Mouse (Mus musculus) frontal cortex, adult (tissue): ENCODE data around the gene Pitpnm2.

Experiments used
- ATAC-seq: cut with Nextera tagmentation; 2 replicates; pipeline ENCODE4 v1.9.2; 2017; ENCODE audit warnings: mild to moderate bottlenecking, moderate library complexity, mixed read lengths; ENCODE audit not compliant: low TSS enrichment

The Pitpnm2 gene

GRCm38 (mm10) chr5:124149028-124149427, 100.5 kb downstream of the Pitpnm2 start:
- peak; percentile 32; the same call in 1 of the 2 replicates for ATAC-seq

GRCm38 (mm10) chr5:124138066-124138465, 111.5 kb downstream of the Pitpnm2 start:
- no peak for ATAC-seq

- no peak for ATAC-seq
Measured at GRCm38 (mm10) chr5:124134261-124134660, 115.3 kb downstream of the Pitpnm2 start.

- no peak for ATAC-seq
Measured at GRCm38 (mm10) chr5:124125093-124125492, 124.5 kb downstream of the Pitpnm2 start.

GRCm38 (mm10) chr5:124122357-124122756, 127.2 kb downstream of the Pitpnm2 start:
- ATAC-seq: no peak

- no peak for ATAC-seq
Measured at GRCm38 (mm10) chr5:124119204-124119603, 130.4 kb downstream of the Pitpnm2 start.

- ATAC-seq: peak; percentile 4; the same call in 1 of the 2 replicates
Measured at GRCm38 (mm10) chr5:124115990-124116845, 133.3 kb downstream of the Pitpnm2 start, which contains the start of gene Arl6ip4. Arl6ip4 (plus strand) TSS chr5:124116089.

- no peak for ATAC-seq
Measured at GRCm38 (mm10) chr5:124115531-124115930, 134.0 kb downstream of the Pitpnm2 start.

- no peak for ATAC-seq
Measured at GRCm38 (mm10) chr5:124114276-124115025, 135.1 kb downstream of the Pitpnm2 start.

- ATAC-seq: peak; percentile 28
Measured at GRCm38 (mm10) chr5:124113030-124113429, 136.5 kb downstream of the Pitpnm2 start.

GRCm38 (mm10) chr5:124112531-124112930, 137.0 kb downstream of the Pitpnm2 start:
- no peak for ATAC-seq

- ATAC-seq: peak; percentile 78
Measured at GRCm38 (mm10) chr5:124111742-124112497, 137.6 kb downstream of the Pitpnm2 start, which contains the start of gene Ogfod2. Ogfod2 (plus strand) TSS chr5:124112297.

- no peak for ATAC-seq
Measured at GRCm38 (mm10) chr5:124111077-124111741, 138.4 kb downstream of the Pitpnm2 start.

- ATAC-seq: no peak
Measured at GRCm38 (mm10) chr5:124103552-124103951, 146.0 kb downstream of the Pitpnm2 start.

GRCm38 (mm10) chr5:124103020-124103419, 146.5 kb downstream of the Pitpnm2 start:
- no peak for ATAC-seq

GRCm38 (mm10) chr5:124102326-124102725, 147.2 kb downstream of the Pitpnm2 start:
- ATAC-seq: no peak

- ATAC-seq: no peak
Measured at GRCm38 (mm10) chr5:124100128-124101044, 149.2 kb downstream of the Pitpnm2 start.

- no peak for ATAC-seq
Measured at GRCm38 (mm10) chr5:124098923-124099322, 150.6 kb downstream of the Pitpnm2 start.

- ATAC-seq: peak; percentile 82
Measured at GRCm38 (mm10) chr5:124095596-124096232, 153.8 kb downstream of the Pitpnm2 start, which contains the start of gene Abcb9. Abcb9 (minus strand) TSS chr5:124095798.
